Mouse (Mus musculus) heart, postnatal 0 days (tissue): ENCODE results near the gene Numb. TPM values are rescaled to one million over a fixed set of nuclear protein-coding genes. Genes with fewer than 3 reads are reported as not detected.
"Not testable (repeated sequence)": the region's sequence is repeated elsewhere in the genome, so short reads cannot be mapped to it uniquely, and the experiment has no call there.

Experiments
- ATAC-seq: fragments of 200-750 bp; cut with Nextera tagmentation; 2 replicates; pipeline ENCODE4 v1.8.0; 2017; ENCODE audit warnings: low read depth, moderate number of reproducible peaks, moderate library complexity; ENCODE audit not compliant: insufficient read depth
- DNase-seq: peaks from one replicate; pipeline ENCODE4 v3.0.0-alpha.2; 2016; ENCODE audit warnings: low spot score
- H3K27ac ChIP-seq: fragments of 300-500 bp; sonication (generic); 2 replicates; pipeline ENCODE4 v1.5.1; 2014; ENCODE audit warnings: low read depth, mild to moderate bottlenecking
- H3K27me3 ChIP-seq: fragments of 300-500 bp; sonication (generic); 2 replicates; pipeline ENCODE4 v1.6.1; 2014; ENCODE audit warnings: low read length, mixed read lengths; ENCODE audit not compliant: control insufficient read depth, insufficient read depth
- H3K36me3 ChIP-seq: fragments of 300-500 bp; sonication (generic); replicated peaks from 2 replicates; pipeline ENCODE4 v1.6.1; 2014; ENCODE audit warnings: low read length, mixed read lengths; ENCODE audit not compliant: control insufficient read depth, insufficient read depth
- H3K4me1 ChIP-seq: fragments of 300-500 bp; sonication (generic); 2 replicates; pipeline ENCODE4 v1.6.1; 2014; ENCODE audit warnings: antibody characterized with exemption; ENCODE audit not compliant: control insufficient read depth, insufficient read depth
- H3K4me2 ChIP-seq: fragments of 300-500 bp; sonication (generic); 2 replicates; pipeline ENCODE4 v1.6.1; 2014; ENCODE audit warnings: low read depth, mild to moderate bottlenecking, low read length, moderate library complexity
- H3K4me3 ChIP-seq: fragments of 300-500 bp; sonication (generic); 2 replicates; pipeline ENCODE4 v1.5.1; 2014; ENCODE audit warnings: low read depth, low read length
- H3K9ac ChIP-seq: fragments of 300-500 bp; sonication (generic); replicated peaks from 2 replicates; pipeline ENCODE4 v1.6.1; 2014; ENCODE audit warnings: low read depth, low read length, mixed read lengths
- H3K9me3 ChIP-seq: fragments of 300-500 bp; sonication (generic); replicated peaks from 2 replicates; pipeline ENCODE4 v1.6.1; 2016; ENCODE audit warnings: low read length; ENCODE audit not compliant: control insufficient read depth
- CTCF ChIP-seq: IDR thresholded peaks from 2 replicates; pipeline ENCODE4 v1.5.1; 2016; ENCODE audit warnings: antibody characterized with exemption, control low read depth, low read depth
- EP300 ChIP-seq: IDR thresholded peaks from 2 replicates; pipeline ENCODE4 v1.6.1; 2016; ENCODE audit warnings: antibody characterized with exemption, low read depth
- WGBS: fragments of 180-500 bp; shearing (Covaris S2); extraction: QIAGEN DNeasy Blood & Tissue Kit; methylation state at CpG from one replicate; pipeline ENCODE4 v1.1.7; 2014; 5-methylcytosine and 5-hydroxymethylcytosine counted together
- polyA plus RNA-seq: library from polyadenylated mRNA; unstranded; fragments of >200 nt; fragmentation: Nextera tagmentation; extraction: Ambion mirVana; gene quantifications from 2 replicates; pipeline ENCODE4 v1.2.1, GENCODE M21; 2015
- total RNA-seq: library from RNA; depleted of rRNA; stranded (reverse); fragments of >200 nt; gene quantifications from 2 replicates; pipeline ENCODE4 v1.2.3, GENCODE M21; 2014; ENCODE audit warnings: low replicate concordance

Numb gene
- total and polyA plus RNA-seq, 2 experiments from 2014 or later, result 19.0 to 42.1 TPM

DNA sequence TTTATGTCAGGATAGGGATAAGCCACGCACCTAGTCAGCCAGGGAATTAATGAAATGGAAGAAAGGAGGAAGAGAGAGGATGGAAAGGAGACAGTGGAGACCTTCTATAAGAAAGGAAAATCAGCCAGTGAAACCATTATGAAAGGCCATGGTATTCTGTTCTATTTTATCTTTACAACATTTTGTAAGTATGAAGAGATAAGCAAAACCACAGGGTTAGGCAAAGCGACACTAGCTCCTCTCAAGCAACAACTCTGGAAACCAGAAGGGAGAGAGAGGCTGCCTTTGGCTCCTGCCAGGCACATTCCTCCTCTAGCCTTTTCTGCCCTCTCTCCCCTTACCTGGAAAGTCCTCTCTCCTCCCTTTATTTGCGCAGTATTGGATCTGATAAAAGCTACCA, 20.2 kb upstream of the Numb start:
- TF ChIP-seq CTCF (no peak), EP300 (no peak)
- H3K4me3 ChIP-seq, result no peak overlapping the region

DNA sequence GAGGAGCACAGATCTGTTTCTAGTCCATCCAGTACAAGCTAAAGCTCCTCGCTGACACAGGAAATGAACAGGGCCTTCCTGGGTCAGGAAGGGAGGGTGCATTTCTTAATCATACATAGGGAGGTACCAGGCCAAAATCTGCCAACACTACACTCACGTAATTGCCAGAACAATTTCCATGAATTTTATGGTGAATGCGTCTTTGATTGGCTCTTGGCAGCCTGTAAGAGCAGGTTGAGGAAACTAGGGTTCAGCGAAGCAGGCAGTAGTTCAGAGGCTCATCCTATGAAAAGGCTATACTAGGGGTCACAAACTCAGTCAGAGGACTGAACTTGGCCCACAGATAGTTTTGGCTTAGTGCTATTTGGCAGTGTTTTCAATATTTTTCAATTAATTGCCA, 18.3 kb upstream of the Numb start:
- Histone ChIP-seq H3K27me3 (no peaks in the 10 kb centered on the region), H3K4me2 (no peak overlapping the region), H3K9ac (no peak overlapping the region), H3K27ac (peak overlapping the region; percentile 43; the same call in 1 of the 2 replicates), H3K4me3 (no peak overlapping the region), H3K36me3 (no peaks in the 10 kb centered on the region), H3K9me3 (no peaks in the 10 kb centered on the region), H3K4me1 (no peaks in the 10 kb centered on the region)
- 61% methylated on average over 4 of the region's 4 CpGs for WGBS
- no peak for TF ChIP-seq CTCF
- no peak for TF ChIP-seq EP300
- ATAC-seq (no peak), DNase-seq (no peak)

More for the DNA sequence above, 20.2 kb upstream of the Numb start:
- ATAC-seq (no peak), DNase-seq (no peak)
- Histone ChIP-seq H3K36me3 (no peaks in the 10 kb centered on the region), H3K4me1 (no peaks in the 10 kb centered on the region), H3K9me3 (no peaks in the 10 kb centered on the region), H3K27me3 (no peaks in the 10 kb centered on the region), H3K9ac (no peak overlapping the region), H3K27ac (no peak overlapping the region), H3K4me2 (no peak overlapping the region)
- 76% methylated on average over 3 of the region's 3 CpGs for WGBS

GRCm38 (mm10) chr12:83939332-83939731, 17.6 kb upstream of the Numb start:
- H3K27me3 ChIP-seq, result no peaks in the 10 kb centered on the region
- 72% methylated on average over 2 of the region's 2 CpGs for WGBS
- no peak for TF ChIP-seq EP300
- no peak for TF ChIP-seq CTCF

DNA sequence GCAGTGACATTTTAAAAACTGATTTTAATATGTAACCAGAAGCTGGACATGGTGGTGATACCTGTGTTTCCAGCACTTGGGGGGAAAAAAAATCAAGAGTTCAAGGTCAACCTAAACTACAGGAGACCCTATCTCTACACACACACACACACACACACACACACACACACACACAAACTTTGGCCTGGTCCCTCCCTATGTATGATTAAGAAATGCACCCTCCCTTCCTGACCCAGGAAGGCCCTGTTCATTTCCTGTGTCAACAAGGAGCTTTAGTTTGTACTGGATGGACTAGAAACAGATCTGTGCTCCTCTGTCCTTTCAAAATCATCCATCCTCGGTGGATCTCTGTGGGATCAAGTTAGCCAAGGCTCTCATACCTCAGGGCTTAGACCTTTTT, 16.9 kb upstream of the Numb start:
- not testable (repeated sequence) for H3K4me2 ChIP-seq, H3K36me3 ChIP-seq, H3K9me3 ChIP-seq, DNase-seq, H3K27ac ChIP-seq, H3K4me3 ChIP-seq, H3K4me1 ChIP-seq, H3K9ac ChIP-seq, H3K27me3 ChIP-seq, ATAC-seq
- 42% methylated on average over 1 of the region's 1 CpGs for WGBS

More at GRCm38 (mm10) chr12:83939332-83939731, 17.6 kb upstream of the Numb start:
- Histone ChIP-seq H3K4me1 (no peaks in the 10 kb centered on the region), H3K9ac (no peak overlapping the region), H3K4me2 (no peak overlapping the region), H3K4me3 (no peak overlapping the region), H3K9me3 (no peaks in the 10 kb centered on the region), H3K36me3 (no peaks in the 10 kb centered on the region), H3K27ac (no peak overlapping the region)
- DNase-seq (no peak), ATAC-seq (no peak)

DNA sequence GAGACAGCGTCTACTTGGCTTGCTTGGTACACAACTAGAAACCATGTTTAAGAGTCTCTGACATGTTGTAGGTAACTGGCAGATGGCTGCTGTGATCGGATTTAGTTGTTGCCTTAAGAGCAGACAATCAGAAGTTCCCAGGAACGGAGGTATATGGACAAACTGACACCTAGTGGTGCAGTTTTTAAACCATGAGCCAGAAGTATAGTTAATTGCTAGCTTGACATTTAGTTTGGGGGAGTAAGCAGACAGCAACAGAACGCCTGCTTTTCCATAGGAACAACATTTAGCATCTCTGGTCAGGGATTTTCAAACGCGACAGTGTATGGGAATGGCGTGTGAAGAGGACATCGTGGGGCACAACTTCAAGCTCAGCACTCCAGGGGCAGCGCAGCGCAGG, 15.9 kb upstream of the Numb start:
- Histone ChIP-seq H3K27me3 (no peaks in the 10 kb centered on the region), H3K36me3 (no peaks in the 10 kb centered on the region), H3K9ac (no peak overlapping the region), H3K9me3 (no peaks in the 10 kb centered on the region), H3K27ac (no peak overlapping the region), H3K4me3 (no peak overlapping the region), H3K4me2 (no peak overlapping the region), H3K4me1 (no peaks in the 10 kb centered on the region)
- peak; percentile 49 for TF ChIP-seq CTCF
- TF ChIP-seq EP300, result no peak
- DNase-seq, result no peak
- 56% methylated on average over 10 of the region's 10 CpGs for WGBS
- no peak for ATAC-seq

GRCm38 (mm10) chr12:83929186-83929804, 7.6 kb upstream of the Numb start:
- Histone ChIP-seq H3K36me3 (no peaks in the 10 kb centered on the region), H3K27me3 (no peaks in the 10 kb centered on the region), H3K4me3 (no peak overlapping the region), H3K9me3 (no peaks in the 10 kb centered on the region), H3K4me2 (no peak overlapping the region), H3K27ac (peak overlapping the region; percentile 27; the same call in 1 of the 2 replicates), H3K4me1 (peaks cover 15% of the 10 kb centered on the region), H3K9ac (no peak overlapping the region)
- WGBS, result 14% methylated on average over 2 of the region's 2 CpGs
- DNase-seq (no peak), ATAC-seq (no peak)
- TF ChIP-seq CTCF (no peak), EP300 (no peak)
